Mouse (Mus musculus): ENCODE measurements around the gene Adgb.

Gene Adgb

DNA sequence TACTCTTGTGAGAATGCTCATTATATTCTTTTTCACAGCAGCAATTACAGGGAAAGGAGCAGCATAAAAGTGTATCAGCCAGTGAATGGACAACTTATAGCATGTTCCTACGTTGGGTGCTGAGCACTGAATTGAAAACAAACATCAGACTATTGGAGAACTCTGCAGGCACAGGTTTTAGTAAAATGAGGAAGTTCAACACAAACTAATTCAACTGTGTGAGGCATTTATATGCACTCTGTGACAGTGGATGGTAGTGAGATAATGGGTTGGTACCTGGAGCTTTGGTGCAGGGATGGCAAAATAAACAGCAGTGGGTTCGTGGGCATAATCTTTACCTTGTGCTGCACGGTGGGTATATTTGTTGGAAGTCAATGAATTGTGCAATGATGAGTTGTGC lies 121.6 kb downstream of the Adgb start:
- DNase-seq (ENCODE audit: low spot score) = no peak

- no peak for DNase-seq (ENCODE audit: low spot score)
Measured at GRCm38 (mm10) chr10:10343930-10344329, 128.2 kb downstream of the Adgb start.

DNA sequence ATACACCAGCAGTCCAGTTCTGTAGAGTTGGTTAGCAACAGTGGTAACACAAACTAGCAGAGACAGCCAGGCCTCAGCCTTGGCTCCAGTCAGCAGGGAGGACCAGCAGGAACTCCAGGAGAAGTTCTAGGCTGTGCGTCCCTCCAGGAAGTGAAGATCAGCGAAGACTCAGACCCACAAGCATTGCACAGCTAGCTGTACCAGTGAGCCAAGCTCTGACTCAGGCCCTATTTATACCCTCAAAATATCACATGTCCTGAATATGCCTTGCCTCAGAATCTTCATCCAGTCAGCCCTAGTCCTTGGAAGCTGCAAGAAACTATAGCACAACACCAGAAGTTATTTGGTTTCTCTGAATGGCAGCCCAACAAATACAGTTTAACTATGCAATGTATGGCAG lies 146.6 kb downstream of the Adgb start:
- DNase-seq (ENCODE audit: low spot score) = no peak

DNA sequence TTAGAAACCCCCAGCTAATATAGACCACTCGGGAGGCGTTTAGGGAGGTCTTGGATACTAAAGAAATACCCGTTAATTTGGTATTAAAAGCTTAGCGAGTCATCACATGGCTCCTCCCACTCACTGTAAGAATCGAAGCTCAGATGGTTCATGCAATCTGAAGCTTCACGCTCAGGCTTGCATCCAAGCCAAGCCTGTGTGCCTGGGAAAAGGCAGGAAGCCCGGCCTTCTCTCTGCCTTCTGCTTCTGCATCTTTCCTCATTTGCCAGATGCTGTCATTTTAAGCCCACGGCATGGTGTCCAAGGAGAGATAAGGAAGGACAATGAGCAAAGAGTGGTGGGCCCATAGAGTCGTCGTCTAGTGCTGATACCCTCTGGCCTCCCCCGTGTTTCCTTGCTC lies 149.2 kb downstream of the Adgb start:
- peak; percentile 78 for DNase-seq (ENCODE audit: low spot score)

DNA sequence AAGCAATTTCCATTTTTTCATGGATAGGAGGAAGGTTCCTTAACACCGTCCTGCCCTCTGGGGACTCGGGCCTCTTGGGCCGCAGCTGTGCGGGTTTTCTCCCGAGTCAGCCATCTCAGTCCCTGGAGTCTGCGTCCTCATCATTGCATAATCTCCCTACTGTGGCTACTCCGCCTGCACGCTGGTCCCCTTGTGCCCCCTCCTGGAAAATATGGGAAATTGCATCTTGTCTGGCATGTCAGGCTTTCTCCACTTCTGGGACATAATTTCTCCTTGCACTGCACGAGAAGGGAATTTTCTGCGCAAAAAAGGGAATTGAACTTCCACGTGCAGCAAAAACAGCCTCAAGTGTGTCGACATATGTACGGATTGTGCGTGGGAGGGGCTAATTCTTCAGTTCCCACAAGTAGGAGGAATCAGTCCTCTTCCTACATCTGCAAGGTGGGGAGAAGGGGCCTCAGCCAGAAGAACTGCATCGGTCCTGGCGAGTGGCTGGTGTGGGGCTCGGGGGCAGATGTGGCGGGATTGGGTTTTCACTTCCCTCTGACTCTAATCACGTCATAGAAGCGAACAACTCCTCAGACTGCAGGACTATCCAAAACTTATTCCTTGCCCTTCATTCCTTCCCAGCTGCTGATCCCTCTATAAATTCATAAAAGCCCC lies 150.9 kb downstream of the Adgb start:
- peak; percentile 76 for DNase-seq (ENCODE audit: low spot score)

GRCm38 (mm10) chr10:10320364-10321083 lies 151.6 kb downstream of the Adgb start:
- DNase-seq (ENCODE audit: low spot score) = peak; percentile 33

GRCm38 (mm10) chr10:10318086-10318485 lies 154.0 kb downstream of the Adgb start:
- DNase-seq (ENCODE audit: low spot score) = no peak

GRCm38 (mm10) chr10:10315631-10316030 lies 156.5 kb downstream of the Adgb start:
- DNase-seq (ENCODE audit: low spot score) = no peak

DNA sequence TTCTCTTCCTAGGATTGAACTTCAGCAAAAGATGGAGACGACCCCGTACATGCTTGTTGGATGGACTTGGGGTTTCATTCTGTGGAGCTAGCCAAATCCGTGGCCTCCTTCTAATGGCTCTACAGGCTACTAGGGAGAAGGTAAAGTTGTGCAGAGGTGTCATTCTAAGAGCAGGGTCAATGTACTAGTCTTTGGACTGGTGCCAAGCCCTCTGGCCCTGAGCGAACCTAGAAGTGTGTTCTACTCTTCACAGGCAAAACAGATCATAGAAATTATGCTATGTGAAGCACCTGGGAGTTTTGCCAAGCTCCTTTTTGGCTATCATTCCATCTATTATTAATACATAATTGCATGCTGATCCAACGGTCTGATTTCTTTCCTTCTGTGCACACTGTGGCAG lies 157.6 kb downstream of the Adgb start:
- DNase-seq (ENCODE audit: low spot score) = no peak

GRCm38 (mm10) chr10:10309877-10310426 lies 162.2 kb downstream of the Adgb start:
- DNase-seq (ENCODE audit: low spot score) = no peak

DNA sequence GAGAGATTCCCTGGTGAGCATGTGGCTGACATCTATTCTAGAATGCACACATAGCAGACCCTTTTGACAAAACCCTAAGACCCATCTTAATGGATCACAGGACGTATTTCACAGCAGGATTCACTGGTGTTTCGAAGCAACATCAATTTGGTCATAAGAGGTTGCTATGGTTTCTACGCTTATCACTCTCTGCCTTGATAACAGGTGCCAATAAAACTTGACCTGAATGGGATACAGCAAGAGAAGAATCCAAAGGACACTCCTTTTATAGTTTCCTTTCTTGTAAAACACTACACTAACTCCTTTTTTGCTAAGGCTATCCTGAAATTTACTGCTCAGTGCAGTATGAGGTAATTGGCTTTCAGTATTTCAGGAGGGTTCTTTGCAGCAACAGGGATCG lies 163.1 kb downstream of the Adgb start:
- DNase-seq (ENCODE audit: low spot score) = no peak

DNA sequence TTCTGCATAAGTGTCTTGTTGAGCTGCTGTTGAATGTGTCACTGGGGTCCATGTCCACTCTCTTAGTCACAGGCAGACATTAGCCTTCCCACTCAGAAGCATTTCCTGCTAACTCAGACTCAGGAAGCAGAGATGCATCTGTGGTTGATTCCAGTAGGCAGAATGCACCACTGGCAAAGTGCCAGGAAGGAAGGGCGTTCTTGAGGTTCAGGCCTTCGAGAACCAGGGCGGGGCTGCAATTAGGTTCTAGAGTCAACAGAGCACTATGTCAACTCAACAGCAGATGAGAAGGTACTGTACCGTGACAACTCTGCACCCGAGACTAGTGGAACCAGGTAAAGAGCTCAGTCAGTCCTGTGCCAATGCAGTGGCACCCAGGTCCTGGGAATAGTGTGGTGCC lies 164.7 kb downstream of the Adgb start:
- DNase-seq (ENCODE audit: low spot score) = no peak

- no peak for DNase-seq (ENCODE audit: low spot score)
Measured at GRCm38 (mm10) chr10:10304370-10304769, 167.8 kb downstream of the Adgb start.

- no peak for DNase-seq (ENCODE audit: low spot score)
Measured at GRCm38 (mm10) chr10:10301692-10302091, 170.4 kb downstream of the Adgb start.

DNA sequence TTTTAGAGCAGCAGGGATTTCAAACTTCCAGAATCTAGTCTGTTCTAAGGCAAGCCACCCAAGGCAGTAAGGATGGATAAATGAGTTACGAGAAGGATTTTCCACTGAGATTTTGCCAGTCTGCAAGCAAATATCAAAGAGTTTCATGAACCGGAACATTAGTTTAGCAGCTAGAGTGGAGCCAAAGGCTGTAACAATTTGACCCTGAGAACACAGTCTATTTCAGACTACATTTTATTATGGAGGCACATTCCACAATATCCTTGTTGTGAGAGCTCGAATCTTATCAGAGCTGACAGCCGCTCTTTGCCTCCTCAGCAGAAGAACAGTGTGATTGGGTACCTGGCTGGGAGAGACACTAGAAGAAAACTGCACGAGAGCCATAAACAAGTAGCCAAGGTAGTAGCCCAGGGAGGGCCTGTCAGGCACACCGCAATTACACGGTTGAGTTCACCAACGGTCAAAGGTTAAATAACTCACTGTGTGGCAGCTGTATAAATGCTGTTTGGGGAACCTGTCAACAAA lies 171.1 kb downstream of the Adgb start:
- DNase-seq (ENCODE audit: low spot score) = no peak

DNA sequence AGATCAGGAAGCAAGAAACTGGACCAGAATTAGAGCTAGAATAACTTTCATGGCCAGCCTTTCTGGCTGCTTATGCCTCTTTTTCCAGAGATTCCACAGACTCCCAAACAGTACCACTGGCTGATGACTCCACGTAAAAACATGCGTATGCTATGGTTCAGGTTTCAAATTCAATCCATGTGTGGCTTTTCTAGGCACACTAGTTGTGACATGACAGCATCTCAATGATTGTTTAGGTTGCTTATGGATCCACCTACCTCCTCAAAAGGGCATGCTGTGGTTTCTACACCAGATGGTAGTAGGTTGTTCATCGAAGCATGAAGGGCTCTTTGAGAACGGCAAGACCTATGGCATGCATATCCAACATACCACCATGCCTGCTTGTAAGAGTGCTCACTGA lies 172.1 kb downstream of the Adgb start:
- no peak for DNase-seq (ENCODE audit: low spot score)

DNA sequence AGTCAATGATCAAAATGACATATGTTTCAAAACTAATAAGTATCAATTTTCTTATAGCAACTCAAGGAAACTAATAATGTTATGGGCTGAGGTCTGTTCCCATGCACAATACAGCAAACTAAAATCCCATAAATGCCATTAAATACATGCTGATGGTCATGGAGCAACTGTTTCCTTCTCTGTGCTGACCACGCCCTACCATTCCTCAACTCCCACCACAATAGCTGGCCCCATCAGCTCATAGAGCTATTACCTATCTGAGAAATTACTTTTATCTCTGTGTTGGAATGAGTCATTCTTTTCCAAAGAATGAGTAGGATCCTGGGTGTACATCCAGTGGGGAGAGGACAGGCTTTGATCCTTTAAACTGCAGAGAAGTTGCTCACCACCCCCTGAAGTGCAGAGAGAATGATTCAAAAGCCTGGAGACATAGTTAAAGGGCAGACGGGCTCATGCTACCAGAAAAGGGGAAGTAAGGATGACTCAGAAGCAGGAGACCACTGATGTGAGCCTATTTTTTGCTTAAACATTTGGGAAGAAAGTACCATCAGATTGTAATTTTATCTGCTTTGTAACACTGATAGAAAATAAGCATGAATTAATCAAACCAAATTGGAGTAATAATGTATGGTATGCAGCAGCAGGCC lies 184.8 kb downstream of the Adgb start:
- DNase-seq (ENCODE audit: low spot score) = no peak
